Mouse (Mus musculus): ENCODE measurements around the gene 2610528J11Rik. TPM values are rescaled to one million over a fixed set of nuclear protein-coding genes. Genes with fewer than 3 reads are reported as not detected.

Gene 2610528J11Rik
- total RNA-seq, 2 experiments from 2014 or later = not detected

GRCm38 (mm10) chr4:118542510-118543157, 15.8 kb downstream of the 2610528J11Rik start:
- no peak for DNase-seq

GRCm38 (mm10) chr4:118543158-118543530, 16.3 kb downstream of the 2610528J11Rik start:
- DNase-seq = no peak

DNA sequence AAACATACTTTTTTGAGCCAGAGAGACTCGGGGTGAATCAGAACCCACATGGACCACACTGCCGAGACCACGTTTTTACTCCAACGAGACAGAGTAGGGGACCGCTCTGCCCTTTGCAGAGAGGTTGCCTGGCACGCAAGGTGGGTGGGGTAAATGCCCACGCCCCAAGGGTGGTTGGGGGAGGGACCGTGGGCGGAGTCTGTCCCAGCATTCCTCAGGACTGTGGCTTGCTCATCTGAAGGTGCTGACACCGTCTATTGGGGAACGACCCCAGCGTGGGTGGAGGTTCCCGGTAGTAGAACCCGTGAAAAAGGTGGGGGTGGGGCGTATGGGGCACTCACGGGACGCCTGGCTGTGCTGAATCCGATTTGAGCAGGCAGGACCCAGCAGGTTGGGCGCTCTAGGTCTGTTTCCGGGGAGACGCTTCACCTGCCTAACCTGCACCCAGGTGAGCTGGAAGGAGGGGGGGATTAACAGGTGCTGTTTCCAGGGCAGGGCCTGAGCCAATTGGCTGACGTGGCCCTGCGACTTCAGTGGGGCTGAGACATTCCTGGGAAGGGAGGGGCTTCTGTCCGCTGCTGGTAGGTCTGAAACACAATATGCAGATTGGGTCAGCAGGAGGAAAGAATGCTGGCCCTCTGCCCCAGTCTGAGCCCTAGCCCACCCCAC, 16.9 kb downstream of the 2610528J11Rik start, which contains the start of gene Tmem125:
TSS of gene Tmem125 (minus strand) at position 453 of the 669 bp plus-strand sequence.
- peak; percentile 15 for DNase-seq

DNA sequence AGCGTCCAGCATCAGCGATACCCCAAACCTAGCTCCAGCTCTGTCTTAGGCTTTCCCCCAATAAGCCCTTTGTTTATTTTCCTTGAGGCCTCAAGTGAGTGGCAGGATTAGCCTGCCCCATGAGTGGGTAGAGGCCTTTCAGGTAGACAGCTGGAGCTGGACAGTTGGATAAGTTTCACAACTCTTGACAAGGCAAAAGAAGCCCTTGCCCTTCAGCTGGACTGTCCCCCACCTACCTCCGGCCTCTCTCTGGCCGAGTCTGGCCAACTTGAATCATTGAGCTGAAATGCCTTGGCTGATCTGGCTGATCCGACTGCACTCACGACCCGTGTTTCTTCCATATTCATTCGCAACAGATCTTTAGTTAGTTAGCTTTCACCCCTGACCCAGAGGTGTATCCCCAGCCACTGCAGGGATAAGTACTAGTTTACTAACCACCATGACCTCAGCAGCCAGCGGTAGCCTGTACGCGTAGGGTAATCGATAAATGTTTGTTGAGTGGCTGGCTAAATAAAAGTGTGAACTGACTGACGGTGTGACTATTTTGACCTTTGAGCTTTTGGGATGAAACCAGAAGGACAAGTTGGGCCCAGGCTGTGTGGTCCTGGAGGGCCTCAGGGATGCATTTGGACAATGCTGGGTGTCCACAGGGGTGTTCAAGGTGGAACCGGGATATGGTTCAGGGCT, 17.8 kb downstream of the 2610528J11Rik start:
- no peak for DNase-seq

DNA sequence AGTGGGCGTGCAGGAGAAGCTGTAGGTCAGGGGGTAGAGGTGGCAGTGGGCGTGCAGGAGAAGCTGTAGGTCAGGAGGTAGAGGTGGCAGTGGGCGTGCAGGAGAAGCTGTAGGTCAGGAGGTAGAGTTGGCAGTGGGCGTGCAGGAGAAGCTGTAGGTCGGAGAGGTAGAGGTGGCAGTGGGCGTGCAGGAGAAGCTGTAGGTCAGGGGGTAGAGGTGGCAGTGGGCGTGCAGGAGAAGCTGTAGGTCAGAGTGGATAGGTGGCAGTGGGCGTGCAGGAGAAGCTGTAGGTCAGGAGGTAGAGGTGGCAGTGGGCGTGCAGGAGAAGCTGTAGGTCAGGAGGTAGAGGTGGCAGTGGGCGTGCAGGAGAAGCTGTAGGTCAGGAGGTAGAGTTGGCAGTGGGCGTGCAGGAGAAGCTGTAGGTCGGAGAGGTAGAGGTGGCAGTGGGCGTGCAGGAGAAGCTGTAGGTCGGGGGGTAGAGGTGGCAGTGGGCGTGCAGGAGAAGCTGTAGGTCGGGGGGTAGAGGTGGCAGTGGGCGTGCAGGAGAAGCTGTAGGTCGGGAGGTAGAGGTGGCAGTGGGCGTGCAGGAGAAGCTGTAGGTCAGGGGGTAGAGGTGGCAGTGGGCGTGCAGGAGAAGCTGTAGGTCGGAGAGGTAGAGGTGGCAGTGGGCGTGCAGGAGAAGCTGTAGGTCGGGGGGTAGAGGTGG, 20.8 kb downstream of the 2610528J11Rik start:
- DNase-seq = peak; percentile 76

DNA sequence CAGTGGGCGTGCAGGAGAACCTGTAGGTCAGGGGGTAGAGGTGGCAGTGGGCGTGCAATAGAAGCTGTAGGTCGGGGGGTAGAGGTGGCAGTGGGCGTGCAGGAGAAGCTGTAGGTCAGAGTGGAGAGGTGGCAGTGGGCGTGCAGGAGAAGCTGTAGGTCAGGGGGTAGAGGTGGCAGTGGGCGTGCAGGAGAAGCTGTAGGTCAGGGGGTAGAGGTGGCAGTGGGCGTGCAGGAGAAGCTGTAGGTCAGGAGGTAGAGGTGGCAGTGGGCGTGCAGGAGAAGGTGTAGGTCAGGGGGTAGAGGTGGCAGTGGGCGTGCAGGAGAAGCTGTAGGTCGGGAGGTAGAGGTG, 21.3 kb downstream of the 2610528J11Rik start:
- peak; percentile 67 for DNase-seq

DNA sequence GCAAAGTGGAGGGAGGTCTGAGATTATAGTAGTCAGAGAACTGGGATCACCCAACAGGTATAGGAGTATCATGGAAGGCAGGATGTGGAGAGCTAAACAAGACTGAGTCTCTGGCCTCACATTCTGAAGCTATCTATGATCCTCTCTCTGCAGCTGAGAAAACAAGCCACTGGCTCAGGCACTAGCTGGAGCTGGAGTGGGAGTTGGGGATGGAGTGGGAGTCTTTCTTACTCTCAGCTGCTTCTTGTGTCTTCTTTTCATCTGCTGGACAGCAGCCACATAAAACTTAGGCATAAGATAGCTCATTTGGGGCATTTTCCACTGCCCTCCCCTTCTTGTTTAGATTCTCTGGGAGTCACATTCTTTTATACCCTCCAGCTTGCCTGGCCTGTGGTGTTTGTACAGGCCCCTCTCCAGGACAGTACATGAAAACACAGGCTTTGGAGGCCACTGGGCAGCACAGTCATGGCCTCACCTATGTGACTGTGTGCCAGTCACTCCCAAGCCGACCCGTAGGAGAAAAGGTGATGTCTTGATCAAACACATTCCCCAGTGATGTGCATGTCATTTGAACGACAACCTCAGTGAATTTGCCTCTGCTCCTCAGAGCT, 26.3 kb downstream of the 2610528J11Rik start:
- DNase-seq = no peak

- DNase-seq = no peak
Observed at GRCm38 (mm10) chr4:118564062-118564925, 37.5 kb downstream of the 2610528J11Rik start.

- DNase-seq = no peak
Observed at GRCm38 (mm10) chr4:118564926-118565279, 38.1 kb downstream of the 2610528J11Rik start.

GRCm38 (mm10) chr4:118566161-118566676, 39.4 kb downstream of the 2610528J11Rik start:
- no peak for DNase-seq

GRCm38 (mm10) chr4:118568709-118569108, 41.9 kb downstream of the 2610528J11Rik start:
- no peak for DNase-seq

DNA sequence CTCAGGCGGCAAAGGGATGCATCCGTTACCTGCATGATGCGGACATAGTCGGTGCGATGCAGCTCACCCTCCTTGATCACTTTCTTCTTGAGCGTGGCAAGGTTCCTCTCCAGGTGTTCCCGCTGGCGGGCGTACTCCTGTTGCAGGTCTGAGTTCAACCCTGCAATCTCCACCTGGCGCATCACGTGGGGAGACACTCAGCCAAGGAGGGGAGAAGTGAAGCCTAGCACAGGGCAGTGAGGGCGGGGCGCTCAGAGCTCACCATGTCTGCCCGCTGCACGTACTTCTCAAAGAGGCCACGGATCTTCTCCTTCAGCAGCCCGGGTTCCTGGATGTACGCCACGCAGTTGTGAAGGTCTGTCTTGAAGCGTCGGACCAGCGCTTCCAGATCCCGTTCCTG, 42.5 kb downstream of the 2610528J11Rik start:
- no peak for DNase-seq

DNA sequence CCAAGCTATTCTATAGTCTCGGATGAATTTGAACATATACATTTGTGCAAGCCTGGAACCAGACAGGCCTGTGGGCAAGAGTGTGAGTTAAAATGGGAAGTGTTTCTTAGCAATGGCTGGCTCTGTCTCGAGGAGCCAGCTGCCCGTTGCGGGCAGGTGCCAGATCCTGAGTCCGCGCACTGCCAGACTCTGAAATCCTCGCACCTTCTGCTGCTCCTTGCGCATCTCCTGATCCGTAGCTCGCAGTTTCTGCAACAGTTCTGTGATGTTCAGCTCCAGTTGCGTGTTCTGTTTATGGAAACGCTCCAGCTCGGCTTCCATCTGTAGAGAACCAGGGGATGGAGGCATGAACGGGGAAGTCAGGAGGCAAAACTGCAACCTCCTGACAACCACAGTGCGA, 44.6 kb downstream of the 2610528J11Rik start:
- no peak for DNase-seq

GRCm38 (mm10) chr4:118576097-118576496, 49.3 kb downstream of the 2610528J11Rik start:
- DNase-seq = peak; percentile 23

DNA sequence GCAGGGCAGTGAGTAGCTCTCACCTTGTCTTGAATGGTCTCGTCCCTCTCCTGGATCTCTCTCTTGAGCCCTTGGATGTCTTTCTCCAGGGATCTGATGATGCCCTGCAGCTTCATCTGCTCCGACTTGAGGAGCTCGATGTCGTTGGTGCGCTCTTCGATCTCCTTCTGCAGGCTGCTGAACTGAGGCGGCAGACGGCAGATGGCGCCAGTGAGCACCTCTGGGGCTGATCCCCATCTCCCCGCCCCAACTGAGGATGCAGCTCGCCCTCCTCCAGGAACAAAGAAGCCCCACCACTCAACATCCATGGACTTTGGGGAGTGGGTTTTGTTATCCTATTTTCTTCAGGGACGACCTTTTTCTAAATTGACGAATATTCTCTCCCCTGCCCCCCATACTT, 52.5 kb downstream of the 2610528J11Rik start:
- DNase-seq = no peak

Other genes with a start within 250 kb of the 2610528J11Rik start
- gene Ptprf, start 235.6 kb upstream of the 2610528J11Rik start, total RNA-seq (2021) = 1 to 10 TPM; 3.7 to 4.8 TPM
- gene Szt2, start 117.7 kb upstream of the 2610528J11Rik start, total RNA-seq (2021) = 1 to 10 TPM; 5.0 to 6.6 TPM
- gene Med8, start 117.7 kb upstream of the 2610528J11Rik start, total RNA-seq (2021) = 10 to 100 TPM; 38.4 to 39.7 TPM
- gene Elovl1, start 98.9 kb upstream of the 2610528J11Rik start, total RNA-seq (2021) = 10 to 100 TPM in 1 of 2 experiments, 1 to 10 TPM in 1; 8.0 to 10.3 TPM
- 1 to 10 TPM in 1 of 2 experiments, under 1 TPM in 1; 0.91 to 1.1 TPM for gene Cdc20, start 89.6 kb upstream of the 2610528J11Rik start, total RNA-seq (2021)
- gene Mpl, start 69.5 kb upstream of the 2610528J11Rik start, total RNA-seq (2021) = not detected
- gene Tie1, start 36.9 kb upstream of the 2610528J11Rik start, total RNA-seq (2021) = 10 to 100 TPM; 15.8 to 20.1 TPM
- not detected for gene Tmem125, start 17.0 kb downstream of the 2610528J11Rik start, total RNA-seq (2021)
- not detected for gene Cfap57, start 93.8 kb downstream of the 2610528J11Rik start, total RNA-seq (2021)
- 10 to 100 TPM; 25.1 to 26.9 TPM for gene Ebna1bp2, start 93.8 kb downstream of the 2610528J11Rik start, total RNA-seq (2021)
- not detected for gene Olfr62, start 132.0 kb downstream of the 2610528J11Rik start, total RNA-seq (2021)
- not detected for gene Olfr1342, start 165.8 kb downstream of the 2610528J11Rik start, total RNA-seq (2021)
- gene Olfr1341, start 176.5 kb downstream of the 2610528J11Rik start, total RNA-seq (2021) = not detected
- not detected for gene Olfr1340, start 193.1 kb downstream of the 2610528J11Rik start, total RNA-seq (2021)
- not detected for gene Olfr1339, start 205.2 kb downstream of the 2610528J11Rik start, total RNA-seq (2021)
- gene Olfr1338, start 231.7 kb downstream of the 2610528J11Rik start, total RNA-seq (2021) = not detected

All from gastrocnemius, postnatal 25 days (tissue).